Mouse (Mus musculus): ENCODE results near the gene Cd300ld3.

GRCm38 (mm10) chr11:115075407-115075806 lies 27.2 kb upstream of the Cd300ld3 start:
- TF ChIP-seq EP300 (IDR thresholded peaks at IDR 0.05; ENCODE audit: low read depth) (no peak), CTCF (IDR thresholded peaks at IDR 0.05; ENCODE audit: low read depth) (no peak)
